Mouse (Mus musculus) liver, embryonic 16.5 days (tissue): ENCODE results near the gene Scrg1. TPM values are rescaled to one million over a fixed set of nuclear protein-coding genes. Genes with fewer than 3 reads are reported as not detected.
"Not testable (repeated sequence)": the region's sequence is repeated elsewhere in the genome, so short reads cannot be mapped to it uniquely, and the experiment has no call there.

Experiments used
- ATAC-seq: fragments of 200-750 bp; cut with Nextera tagmentation; 2 replicates; pipeline ENCODE4 v1.8.0; 2017; ENCODE audit warnings: low read depth, mild to moderate bottlenecking, moderate number of reproducible peaks, moderate library complexity
- H3K27ac ChIP-seq: fragments of 300-500 bp; sonication (generic); 2 replicates; pipeline ENCODE4 v1.5.1; 2014; ENCODE audit warnings: mild to moderate bottlenecking, low read length
- H3K27me3 ChIP-seq: fragments of 300-500 bp; sonication (generic); 2 replicates; pipeline ENCODE4 v1.6.1; 2014; ENCODE audit warnings: low read depth, low read length, mixed read lengths; ENCODE audit not compliant: control insufficient read depth, insufficient read depth
- H3K36me3 ChIP-seq: fragments of 300-500 bp; sonication (generic); 2 replicates; pipeline ENCODE4 v1.6.1; 2014; ENCODE audit warnings: mild to moderate bottlenecking; ENCODE audit not compliant: control insufficient read depth, insufficient read depth
- H3K4me1 ChIP-seq: fragments of 300-500 bp; sonication (generic); 2 replicates; pipeline ENCODE4 v1.6.1; 2014; ENCODE audit warnings: low read depth, low read length, mixed read lengths; ENCODE audit not compliant: control insufficient read depth
- H3K4me2 ChIP-seq: fragments of 300-500 bp; sonication (generic); 2 replicates; pipeline ENCODE4 v1.6.1; 2014; ENCODE audit warnings: low read depth, low read length, mixed read lengths
- H3K4me3 ChIP-seq: fragments of 300-500 bp; sonication (generic); 2 replicates; pipeline ENCODE4 v1.5.1; 2014; ENCODE audit warnings: low read depth, mild to moderate bottlenecking, low read length
- H3K9ac ChIP-seq: fragments of 300-500 bp; sonication (generic); 2 replicates; pipeline ENCODE4 v1.6.1; 2014; ENCODE audit warnings: low read depth, low read length
- H3K9me3 ChIP-seq: fragments of 300-500 bp; sonication (generic); replicated peaks from 2 replicates; pipeline ENCODE4 v1.6.1; 2016; ENCODE audit warnings: low read length; ENCODE audit not compliant: control insufficient read depth
- WGBS: fragments of 180-500 bp; shearing (Covaris S2); extraction: QIAGEN DNeasy Blood & Tissue Kit; methylation state at CpG from one replicate; pipeline ENCODE4 v1.1.7; 2014; ENCODE audit not compliant: insufficient replicate concordance; 5-methylcytosine and 5-hydroxymethylcytosine counted together
- polyA plus RNA-seq: library from polyadenylated mRNA; unstranded; fragments of >200 nt; fragmentation: Nextera tagmentation; extraction: Ambion mirVana; gene quantifications from 2 replicates; pipeline ENCODE4 v1.2.1, GENCODE M21; 2015

Gene Scrg1
- polyA plus RNA-seq, 1 experiment from 2014 or later = 0.54 TPM

- Histone ChIP-seq H3K9ac (no peak overlapping the region), H3K4me1 (no peaks in the 10 kb centered on the region), H3K4me2 (no peak overlapping the region), H3K9me3 (no peaks in the 10 kb centered on the region), H3K27me3 (no peaks in the 10 kb centered on the region), H3K4me3 (no peak overlapping the region), H3K36me3 (no peaks in the 10 kb centered on the region), H3K27ac (no peak overlapping the region)
- ATAC-seq = no peak
- WGBS = 32% methylated on average over 1 of the region's 1 CpGs
Observed at GRCm38 (mm10) chr8:57428566-57428965, 27.2 kb upstream of the Scrg1 start.

DNA sequence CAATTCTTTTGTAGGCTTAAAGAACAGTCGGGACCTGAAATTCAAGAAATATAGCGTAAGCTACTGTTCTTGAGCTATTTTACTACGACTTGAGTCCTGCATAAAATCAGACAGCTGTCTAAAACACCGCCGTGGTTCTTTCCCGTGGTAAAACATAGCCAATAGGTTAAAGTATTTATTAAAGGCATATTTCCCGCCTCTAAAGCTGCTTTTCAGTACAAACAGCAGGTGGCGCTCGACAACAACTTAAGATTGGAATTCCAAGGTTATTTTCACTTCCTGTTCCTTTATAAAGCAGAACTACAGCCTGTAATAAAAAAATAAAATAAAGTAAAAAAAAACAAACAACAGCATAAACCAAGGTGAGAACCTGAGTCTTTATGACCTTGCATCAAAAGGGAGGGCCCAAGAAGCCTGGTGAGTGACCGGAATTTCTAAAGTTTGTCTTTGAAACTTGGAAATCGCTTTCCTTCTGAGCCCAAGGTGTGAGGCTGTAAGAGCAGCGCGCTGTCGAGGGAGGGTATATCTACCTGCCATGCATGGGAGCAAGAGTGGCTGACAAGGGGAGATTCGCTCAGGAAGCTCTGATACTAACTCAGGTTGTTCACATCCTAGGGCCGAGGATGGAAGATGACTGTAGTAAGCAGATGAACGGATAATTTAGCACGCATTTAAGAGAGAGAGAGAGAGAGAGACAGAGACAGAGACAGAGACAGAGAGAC, 26.4 kb upstream of the Scrg1 start:
- ATAC-seq = no peak
- no peak overlapping the region for H3K4me3 ChIP-seq
- H3K36me3 ChIP-seq = no peaks in the 10 kb centered on the region
- H3K4me2 ChIP-seq = no peak overlapping the region
- no peaks in the 10 kb centered on the region for H3K27me3 ChIP-seq
- H3K9ac ChIP-seq = no peak overlapping the region
- H3K4me1 ChIP-seq = no peaks in the 10 kb centered on the region
- no peak overlapping the region for H3K27ac ChIP-seq
- H3K9me3 ChIP-seq = no peaks in the 10 kb centered on the region
- 33% methylated on average over 18 of the region's 18 CpGs for WGBS

DNA sequence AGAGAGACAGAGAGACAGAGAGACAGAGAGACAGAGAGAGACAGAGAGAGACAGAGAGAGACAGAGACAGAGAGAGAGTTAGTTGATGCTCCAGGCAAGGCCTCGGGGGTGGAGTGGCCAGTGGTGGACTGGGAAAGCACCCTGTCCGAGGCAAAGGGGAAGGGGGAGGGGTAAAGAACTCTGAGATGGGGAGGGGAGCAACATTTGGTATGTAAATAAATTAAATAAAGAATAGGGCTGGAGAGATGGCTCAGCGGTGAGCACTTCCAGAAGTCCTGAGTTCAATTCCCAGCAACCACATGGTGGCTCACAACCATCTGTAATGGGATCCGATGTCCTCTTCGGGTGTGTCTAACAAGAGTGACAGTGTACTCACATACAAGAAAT, 25.8 kb upstream of the Scrg1 start:
- H3K4me3 ChIP-seq, H3K27me3 ChIP-seq, ATAC-seq, H3K27ac ChIP-seq, H3K9me3 ChIP-seq, H3K4me1 ChIP-seq, H3K36me3 ChIP-seq, H3K4me2 ChIP-seq, H3K9ac ChIP-seq: not testable (repeated sequence)
- WGBS = 60% methylated on average over 5 of the region's 5 CpGs

DNA sequence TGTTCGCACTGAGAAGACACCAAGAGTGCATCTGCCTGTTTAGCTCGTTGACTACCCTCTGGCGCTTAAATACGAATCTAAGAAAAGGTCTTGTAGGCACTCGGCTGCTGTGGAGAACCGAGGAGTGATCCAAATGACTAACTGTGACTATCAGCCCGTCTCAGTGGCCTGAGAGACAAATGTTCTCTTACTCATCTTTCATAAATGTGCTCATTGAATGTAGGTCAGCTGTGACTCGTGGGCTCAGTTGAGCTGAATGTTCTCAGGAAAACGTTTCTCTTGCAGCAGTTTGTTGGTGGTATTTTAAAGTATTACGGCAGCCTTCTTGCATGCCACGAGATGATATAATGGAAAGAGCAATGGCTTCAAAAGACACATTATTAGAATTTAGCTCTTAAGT, 24.8 kb upstream of the Scrg1 start:
- H3K4me1 ChIP-seq = no peaks in the 10 kb centered on the region
- 61% methylated on average over 11 of the region's 11 CpGs for WGBS
- no peak overlapping the region for H3K27ac ChIP-seq
- H3K4me2 ChIP-seq = no peak overlapping the region
- no peaks in the 10 kb centered on the region for H3K9me3 ChIP-seq
- ATAC-seq = no peak
- no peak overlapping the region for H3K4me3 ChIP-seq
- no peaks in the 10 kb centered on the region for H3K36me3 ChIP-seq
- no peaks in the 10 kb centered on the region for H3K27me3 ChIP-seq
- no peak overlapping the region for H3K9ac ChIP-seq

- Histone ChIP-seq H3K9ac (no peak overlapping the region), H3K9me3 (no peaks in the 10 kb centered on the region), H3K27me3 (no peaks in the 10 kb centered on the region), H3K36me3 (no peaks in the 10 kb centered on the region), H3K4me2 (no peak overlapping the region), H3K4me1 (no peaks in the 10 kb centered on the region), H3K27ac (no peak overlapping the region), H3K4me3 (no peak overlapping the region)
- ATAC-seq = no peak
- 52% methylated on average over 5 of the region's 5 CpGs for WGBS
Observed at GRCm38 (mm10) chr8:57432802-57433201, 22.9 kb upstream of the Scrg1 start.

DNA sequence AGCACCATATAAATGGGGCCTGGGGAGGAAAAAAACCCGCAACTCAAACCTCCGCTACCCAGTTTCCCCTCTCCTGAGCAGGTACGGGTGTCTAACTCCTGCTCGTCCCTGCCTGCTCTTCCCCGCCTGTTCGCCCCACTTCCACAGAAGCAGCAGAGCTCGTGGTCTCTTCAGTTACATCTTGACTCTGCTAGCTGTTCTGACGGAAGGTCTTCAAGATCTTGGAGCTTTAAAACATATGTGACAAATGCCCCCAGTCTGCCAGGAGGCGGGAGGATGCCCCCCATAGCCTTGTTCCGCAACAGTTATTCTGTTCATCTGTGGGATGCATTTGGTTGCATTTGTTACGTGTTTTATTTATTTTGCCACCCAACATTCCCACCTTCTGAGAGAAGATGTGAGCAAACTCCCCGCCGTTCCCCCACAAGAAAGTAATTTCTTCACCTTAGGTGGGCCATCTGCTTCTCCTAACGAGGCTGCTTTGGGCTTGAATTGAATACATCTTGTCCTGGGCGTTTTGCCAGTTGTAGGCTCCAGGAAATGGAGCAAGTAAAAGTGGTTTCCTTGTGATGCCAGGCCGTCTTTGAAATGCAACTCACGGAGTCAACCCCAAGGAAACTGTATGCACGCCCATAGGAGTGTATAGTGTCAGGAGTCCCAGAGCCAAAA, 19.8 kb upstream of the Scrg1 start:
- Histone ChIP-seq H3K27me3 (no peaks in the 10 kb centered on the region), H3K4me2 (no peak overlapping the region), H3K36me3 (no peaks in the 10 kb centered on the region), H3K27ac (no peak overlapping the region), H3K9me3 (no peaks in the 10 kb centered on the region), H3K4me1 (no peaks in the 10 kb centered on the region), H3K9ac (no peak overlapping the region), H3K4me3 (no peak overlapping the region)
- 55% methylated on average over 18 of the region's 18 CpGs for WGBS
- ATAC-seq = no peak

- Histone ChIP-seq H3K27me3 (no peaks in the 10 kb centered on the region), H3K4me2 (no peak overlapping the region), H3K36me3 (no peaks in the 10 kb centered on the region), H3K4me3 (no peak overlapping the region), H3K4me1 (no peaks in the 10 kb centered on the region), H3K9ac (no peak overlapping the region), H3K27ac (no peak overlapping the region), H3K9me3 (no peaks in the 10 kb centered on the region)
- ATAC-seq = no peak
- 76% methylated on average over 9 of the region's 9 CpGs for WGBS
Observed at GRCm38 (mm10) chr8:57436437-57436796, 19.3 kb upstream of the Scrg1 start.

GRCm38 (mm10) chr8:57441131-57441530, 14.6 kb upstream of the Scrg1 start:
- WGBS = 76% methylated on average over 4 of the region's 4 CpGs
- Histone ChIP-seq H3K9ac (no peak overlapping the region), H3K27me3 (no peaks in the 10 kb centered on the region), H3K9me3 (no peaks in the 10 kb centered on the region), H3K27ac (no peak overlapping the region), H3K4me3 (no peak overlapping the region), H3K4me2 (no peak overlapping the region), H3K4me1 (no peaks in the 10 kb centered on the region), H3K36me3 (no peaks in the 10 kb centered on the region)
- no peak for ATAC-seq

DNA sequence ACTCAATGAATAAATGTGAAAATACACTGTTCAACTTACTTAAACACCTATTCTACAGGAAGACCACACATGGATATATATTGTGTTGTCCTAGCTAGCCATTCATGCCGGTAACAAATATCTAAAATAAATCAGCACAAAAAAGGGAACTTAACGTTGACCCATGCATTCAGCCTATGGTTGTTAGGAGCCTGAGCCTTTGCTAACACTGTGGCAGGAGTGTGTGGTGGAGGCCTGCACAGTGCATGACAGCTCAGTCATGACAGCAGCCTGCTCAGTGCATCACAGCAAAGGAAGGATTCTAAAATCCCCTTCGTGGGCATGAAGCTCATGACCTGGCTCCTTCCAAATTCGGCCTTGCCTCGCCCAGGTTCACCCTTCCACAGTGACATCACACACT, 14.2 kb upstream of the Scrg1 start:
- no peak overlapping the region for H3K4me2 ChIP-seq
- no peaks in the 10 kb centered on the region for H3K36me3 ChIP-seq
- H3K9ac ChIP-seq = no peak overlapping the region
- WGBS = 45% methylated on average over 5 of the region's 5 CpGs
- H3K27me3 ChIP-seq = no peaks in the 10 kb centered on the region
- no peak overlapping the region for H3K4me3 ChIP-seq
- no peaks in the 10 kb centered on the region for H3K4me1 ChIP-seq
- no peak for ATAC-seq
- no peak overlapping the region for H3K27ac ChIP-seq
- no peaks in the 10 kb centered on the region for H3K9me3 ChIP-seq
